ENCODE assay signal across 8 mouse cellular contexts in genomic region chr3:95135433-95136052, GRCm38 (mm10). TPM values are rescaled to one million over a fixed set of nuclear protein-coding genes. Genes with fewer than 3 reads are reported as not detected.
DNase-seq lines count a peak whose midpoint lies in the region; ATAC-seq and TF ChIP-seq lines count a peak whose summit lies in the region.

No protein-coding gene starts in this region.

- no peak for DNase-seq in left cerebral cortex, adult 2 months (ENCODE audit: extremely low spot score in 1 of 2, low spot score in 2 of 2)
- no peak for DNase-seq in left cerebral cortex, postnatal 14 days (ENCODE audit: low spot score in 2 of 2)
- DNase-seq in MN1 (ENCODE audit: low spot score) = no peak
- DNase-seq in urinary bladder, postnatal 10 days (ENCODE audit: low spot score) = no peak
- no peak for DNase-seq in embryo, embryonic 11 days

- no peak for ATAC-seq in embryonic facial prominence, embryonic 15.5 days (ENCODE audit: insufficient number of reproducible peaks, low FRiP score, low TSS enrichment, low read depth)
- ATAC-seq in limb, embryonic 15.5 days (ENCODE audit: insufficient number of reproducible peaks, low FRiP score, low TSS enrichment, low read depth) = no peak
- ATAC-seq in neural tube, embryonic 15.5 days (ENCODE audit: low FRiP score) = no peak

- 74% methylated on average over 7 of the region's 7 CpGs for WGBS in embryonic facial prominence, embryonic 15.5 days
- WGBS in limb, embryonic 15.5 days = 82% methylated on average over 7 of the region's 7 CpGs
- 91% methylated on average over 7 of the region's 7 CpGs for WGBS in neural tube, embryonic 15.5 days

- peaks cover 30% of the 10 kb centered on the region for H3K36me3 ChIP-seq in embryonic facial prominence, embryonic 15.5 days
- peaks cover 17% of the 10 kb centered on the region for H3K36me3 ChIP-seq in limb, embryonic 15.5 days
- H3K36me3 ChIP-seq in neural tube, embryonic 15.5 days = peaks cover 24% of the 10 kb centered on the region

- no peaks in the 10 kb centered on the region for H3K27me3 ChIP-seq in embryonic facial prominence, embryonic 15.5 days
- H3K27me3 ChIP-seq in limb, embryonic 15.5 days = no peaks in the 10 kb centered on the region
- H3K27me3 ChIP-seq in neural tube, embryonic 15.5 days (replicated peaks) = no peaks in the 10 kb centered on the region

- H3K4me1 ChIP-seq in embryonic facial prominence, embryonic 15.5 days = peaks cover 19% of the 10 kb centered on the region
- peaks cover 23% of the 10 kb centered on the region for H3K4me1 ChIP-seq in limb, embryonic 15.5 days
- peaks cover 31% of the 10 kb centered on the region for H3K4me1 ChIP-seq in neural tube, embryonic 15.5 days

- H3K4me2 ChIP-seq in embryonic facial prominence, embryonic 15.5 days (replicated peaks) = peak overlapping the region; percentile 56
- peak overlapping the region; percentile 55 for H3K4me2 ChIP-seq in limb, embryonic 15.5 days
- peak overlapping the region; percentile 62 for H3K4me2 ChIP-seq in neural tube, embryonic 15.5 days

- no peak overlapping the region for H3K9ac ChIP-seq in embryonic facial prominence, embryonic 15.5 days
- H3K9ac ChIP-seq in limb, embryonic 15.5 days = no peak overlapping the region
- H3K9ac ChIP-seq in neural tube, embryonic 15.5 days (replicated peaks) = no peak overlapping the region; the same call in 1 of the 2 replicates

- no peaks in the 10 kb centered on the region for H3K9me3 ChIP-seq in embryonic facial prominence, embryonic 15.5 days (replicated peaks)
- H3K9me3 ChIP-seq in limb, embryonic 15.5 days = no peaks in the 10 kb centered on the region
- H3K9me3 ChIP-seq in neural tube, embryonic 15.5 days (replicated peaks) = no peaks in the 10 kb centered on the region

- H3K4me3 ChIP-seq in left cerebral cortex, adult 2 months = peak overlapping the region; percentile 46
- H3K4me3 ChIP-seq in embryonic facial prominence, embryonic 15.5 days (replicated peaks) = peak overlapping the region; percentile 37
- H3K4me3 ChIP-seq in limb, embryonic 15.5 days = peak overlapping the region; percentile 35
- H3K4me3 ChIP-seq in neural tube, embryonic 15.5 days (replicated peaks) = peak overlapping the region; percentile 37

- intact Hi-C loops in left cerebral cortex, adult 2 months (cut with DNase I) = no loop called here
- intact Hi-C loops in left cerebral cortex, postnatal 14 days (cut with DNase I) = no loop called here

- H3K27ac ChIP-seq in left cerebral cortex, adult 2 months = no peak overlapping the region
- no peak overlapping the region; the same call in 1 of the 2 replicates for H3K27ac ChIP-seq in embryonic facial prominence, embryonic 15.5 days (replicated peaks)
- H3K27ac ChIP-seq in limb, embryonic 15.5 days = no peak overlapping the region
- no peak overlapping the region for H3K27ac ChIP-seq in neural tube, embryonic 15.5 days (replicated peaks)

- TF ChIP-seq CTCF in left cerebral cortex, adult 2 months (IDR thresholded peaks at IDR 0.05) = no peak

RNA-seq across cellular contexts. Expression of gene Lysmd1, which starts 1.7 kb away (rescaled TPM):
- total RNA-seq in left cerebral cortex, adult 2 months (2021) = 10 to 100 TPM; 13.5 to 16.1 TPM
- 10 to 100 TPM; 19.2 to 20.7 TPM for total RNA-seq in left cerebral cortex, postnatal 14 days (2021)
- polyA plus RNA-seq in embryonic facial prominence, embryonic 15.5 days (2015; fragmentation: Nextera tagmentation; extraction: Ambion mirVana) = 16.9 and 17.4 TPM in 2 replicates
- 17.9 and 18.5 TPM in 2 replicates for polyA plus RNA-seq in limb, embryonic 15.5 days (2015; fragmentation: Nextera tagmentation; extraction: Ambion mirVana)
- polyA plus RNA-seq in neural tube, embryonic 15.5 days (2015; fragmentation: Nextera tagmentation; extraction: Ambion mirVana) = 38.1 and 46.0 TPM in 2 replicates

RNA-seq across cellular contexts. Expression of gene Scnm1, which starts 1.7 kb away (rescaled TPM):
- 10 to 100 TPM; 45.6 to 49.7 TPM for total RNA-seq in left cerebral cortex, adult 2 months (2021)
- 10 to 100 TPM; 38.8 to 42.8 TPM for total RNA-seq in left cerebral cortex, postnatal 14 days (2021)
- 73.0 and 79.5 TPM in 2 replicates for polyA plus RNA-seq in embryonic facial prominence, embryonic 15.5 days (2015; fragmentation: Nextera tagmentation; extraction: Ambion mirVana)
- polyA plus RNA-seq in limb, embryonic 15.5 days (2015; fragmentation: Nextera tagmentation; extraction: Ambion mirVana) = 61.2 and 67.2 TPM in 2 replicates
- polyA plus RNA-seq in neural tube, embryonic 15.5 days (2015; fragmentation: Nextera tagmentation; extraction: Ambion mirVana) = 86.7 and 88.4 TPM in 2 replicates

RNA-seq across cellular contexts. Expression of gene Tnfaip8l2, which starts 6.6 kb away (rescaled TPM):
- total RNA-seq in left cerebral cortex, adult 2 months (2021) = 1 to 10 TPM; 2.5 to 2.6 TPM
- total RNA-seq in left cerebral cortex, postnatal 14 days (2021) = 1 to 10 TPM; 1.8 to 3.1 TPM
- polyA plus RNA-seq in embryonic facial prominence, embryonic 15.5 days (2015; fragmentation: Nextera tagmentation; extraction: Ambion mirVana) = 6.6 and 7.6 TPM in 2 replicates
- 6.1 and 7.1 TPM in 2 replicates for polyA plus RNA-seq in limb, embryonic 15.5 days (2015; fragmentation: Nextera tagmentation; extraction: Ambion mirVana)
- polyA plus RNA-seq in neural tube, embryonic 15.5 days (2015; fragmentation: Nextera tagmentation; extraction: Ambion mirVana) = 3.0 and 5.6 TPM in 2 replicates

RNA-seq across cellular contexts. Expression of gene Tmod4, which starts 11.3 kb away (rescaled TPM):
- under 1 TPM in 1 of 2 experiments, not detected in 1; 0.82 TPM for total RNA-seq in left cerebral cortex, adult 2 months (2021)
- total RNA-seq in left cerebral cortex, postnatal 14 days (2021) = under 1 TPM; 0.29 to 0.32 TPM
- polyA plus RNA-seq in embryonic facial prominence, embryonic 15.5 days (2015; fragmentation: Nextera tagmentation; extraction: Ambion mirVana) = 1.7 and 3.8 TPM in 2 replicates
- 4.2 and 12.9 TPM in 2 replicates for polyA plus RNA-seq in limb, embryonic 15.5 days (2015; fragmentation: Nextera tagmentation; extraction: Ambion mirVana)
- polyA plus RNA-seq in neural tube, embryonic 15.5 days (2015; fragmentation: Nextera tagmentation; extraction: Ambion mirVana) = 1.3 and 1.5 TPM in 2 replicates

RNA-seq across cellular contexts. Expression of gene Sema6c, which starts 24.7 kb away (rescaled TPM):
- total RNA-seq in left cerebral cortex, adult 2 months (2021) = 10 to 100 TPM; 24.8 to 26.5 TPM
- 10 to 100 TPM; 40.3 to 40.5 TPM for total RNA-seq in left cerebral cortex, postnatal 14 days (2021)
- polyA plus RNA-seq in embryonic facial prominence, embryonic 15.5 days (2015; fragmentation: Nextera tagmentation; extraction: Ambion mirVana) = 13.1 and 15.6 TPM in 2 replicates
- 9.3 and 11.2 TPM in 2 replicates for polyA plus RNA-seq in limb, embryonic 15.5 days (2015; fragmentation: Nextera tagmentation; extraction: Ambion mirVana)
- 17.7 and 24.4 TPM in 2 replicates for polyA plus RNA-seq in neural tube, embryonic 15.5 days (2015; fragmentation: Nextera tagmentation; extraction: Ambion mirVana)
